Mouse (Mus musculus): Measurements from ENCODE around the gene Irgm1.
"Not testable (repeated sequence)": the region's sequence is repeated elsewhere in the genome, so short reads cannot be mapped to it uniquely, and the experiment has no call there.

Gene Irgm1

GRCm38 (mm10) chr11:48859014-48859413 lies 12.5 kb downstream of the Irgm1 start:
- no peak for DNase-seq (ENCODE audit: low read depth in 1 of 2, low spot score in 2 of 2)

- peak; percentile 71 to 83 for DNase-seq (ENCODE audit: low read depth in 1 of 2, low spot score in 2 of 2)
Measured at GRCm38 (mm10) chr11:48853474-48854180, 17.9 kb downstream of the Irgm1 start.

GRCm38 (mm10) chr11:48852624-48853473 lies 18.6 kb downstream of the Irgm1 start:
- DNase-seq (ENCODE audit: low read depth in 1 of 2, low spot score in 2 of 2): no peak

- DNase-seq (ENCODE audit: low read depth in 1 of 2, low spot score in 2 of 2): no peak
Measured at GRCm38 (mm10) chr11:48852190-48852589, 19.3 kb downstream of the Irgm1 start.

GRCm38 (mm10) chr11:48851270-48851995 lies 20.1 kb downstream of the Irgm1 start:
- no peak for DNase-seq (ENCODE audit: low read depth in 1 of 2, low spot score in 2 of 2)

- no peak for DNase-seq (ENCODE audit: low read depth in 1 of 2, low spot score in 2 of 2)
Measured at GRCm38 (mm10) chr11:48850240-48850639, 21.2 kb downstream of the Irgm1 start.

- no peak for DNase-seq (ENCODE audit: low read depth in 1 of 2, low spot score in 2 of 2)
Measured at GRCm38 (mm10) chr11:48846881-48847280, 24.6 kb downstream of the Irgm1 start.

- not testable (repeated sequence) for DNase-seq (ENCODE audit: low read depth in 1 of 2, low spot score in 2 of 2)
Measured at GRCm38 (mm10) chr11:48846362-48846761, 25.1 kb downstream of the Irgm1 start.

- no peak for DNase-seq (ENCODE audit: low read depth in 1 of 2, low spot score in 2 of 2)
Measured at GRCm38 (mm10) chr11:48845244-48845815, 26.2 kb downstream of the Irgm1 start.

- no peak for DNase-seq (ENCODE audit: low read depth in 1 of 2, low spot score in 2 of 2)
Measured at GRCm38 (mm10) chr11:48844309-48844708, 27.2 kb downstream of the Irgm1 start.

GRCm38 (mm10) chr11:48843202-48843601 lies 28.3 kb downstream of the Irgm1 start:
- no peak for DNase-seq (ENCODE audit: low read depth in 1 of 2, low spot score in 2 of 2)

GRCm38 (mm10) chr11:48842378-48842792 lies 29.1 kb downstream of the Irgm1 start:
- no peak for DNase-seq (ENCODE audit: low read depth in 1 of 2, low spot score in 2 of 2)

- no peak for DNase-seq (ENCODE audit: low read depth in 1 of 2, low spot score in 2 of 2)
Measured at GRCm38 (mm10) chr11:48841213-48841612, 30.3 kb downstream of the Irgm1 start.

GRCm38 (mm10) chr11:48840805-48841204 lies 30.7 kb downstream of the Irgm1 start:
- DNase-seq (ENCODE audit: low read depth in 1 of 2, low spot score in 2 of 2): no peak

- DNase-seq (ENCODE audit: low read depth in 1 of 2, low spot score in 2 of 2): no peak
Measured at GRCm38 (mm10) chr11:48838879-48839680, 32.4 kb downstream of the Irgm1 start.

- peak in 1 of 2 experiments; percentile 50 for DNase-seq (ENCODE audit: low read depth in 1 of 2, low spot score in 2 of 2)
Measured at GRCm38 (mm10) chr11:48838181-48838797, 33.2 kb downstream of the Irgm1 start.

- DNase-seq (ENCODE audit: low read depth in 1 of 2, low spot score in 2 of 2): no peak
Measured at GRCm38 (mm10) chr11:48837310-48838180, 33.9 kb downstream of the Irgm1 start.

- DNase-seq (ENCODE audit: low read depth in 1 of 2, low spot score in 2 of 2): no peak
Measured at GRCm38 (mm10) chr11:48836990-48837309, 34.5 kb downstream of the Irgm1 start.

- no peak for DNase-seq (ENCODE audit: low read depth in 1 of 2, low spot score in 2 of 2)
Measured at GRCm38 (mm10) chr11:48835923-48836322, 35.6 kb downstream of the Irgm1 start.

All from monocyte, adult 2 months (primary cell).